In the genomic region with DNA sequence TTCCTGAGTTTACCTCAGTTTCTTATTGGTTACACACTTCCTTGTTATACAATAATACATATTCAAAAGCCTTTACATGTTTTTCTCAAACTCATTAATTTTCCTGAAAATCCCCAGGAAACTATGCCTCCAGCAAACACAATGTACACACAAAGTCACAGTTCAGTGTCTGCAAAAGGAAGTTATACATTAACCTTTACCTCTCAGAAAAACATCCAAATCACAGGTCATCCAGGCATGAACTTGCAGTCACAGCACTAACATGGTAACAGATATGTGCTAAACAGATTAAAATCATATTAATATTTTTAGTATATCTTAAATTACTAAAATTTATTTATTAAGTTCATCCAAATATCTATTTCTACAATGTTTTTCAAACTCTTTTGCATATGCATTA, we compare ENCODE assay signal across 18 mouse cellular contexts.
"Had no signal": no experiment of that assay in that cellular context is flagged by ENCODE, and none has a peak within 500 bp of the region (broad histone marks: within the 10 kb centered on the region; RNA-seq: fewer than 3 reads in every experiment).

No protein-coding gene starts in this region.

- H3K4me3 ChIP-seq: midbrain, embryonic 10.5 days; midbrain, embryonic 12.5 days; myocyte; neural tube, embryonic 13.5 days; neural tube, embryonic 15.5 days had no signal

- H3K9ac ChIP-seq: lung, embryonic 14.5 days; midbrain, embryonic 12.5 days; neural tube, embryonic 13.5 days; neural tube, embryonic 15.5 days had no signal

- ATAC-seq: midbrain, embryonic 16.5 days had no signal

- H3K4me2 ChIP-seq: lung, embryonic 14.5 days; midbrain, embryonic 12.5 days; neural tube, embryonic 13.5 days; neural tube, embryonic 15.5 days had no signal

- DNase-seq: lung, embryonic 14.5 days; lung, postnatal 10 days; lung, postnatal 4 days; midbrain, embryonic 14.5 days; retina, postnatal 1 day; right cerebral cortex, adult 18-20 months; right cerebral cortex, postnatal 25 days; right cerebral cortex, postnatal 4 days; spleen, adult 18-20 months; thymus, adult 18-20 months; thymus, postnatal 14 days; thymus, postnatal 36 days had no signal

- H3K27me3 ChIP-seq: midbrain, embryonic 12.5 days; neural tube, embryonic 13.5 days; neural tube, embryonic 15.5 days had no signal

- H3K27ac ChIP-seq: midbrain, embryonic 10.5 days; midbrain, embryonic 12.5 days; neural tube, embryonic 13.5 days; neural tube, embryonic 15.5 days had no signal

- H3K9me3 ChIP-seq: midbrain, embryonic 10.5 days; midbrain, embryonic 12.5 days; neural tube, embryonic 13.5 days; neural tube, embryonic 15.5 days had no signal

- H3K4me1 ChIP-seq: midbrain, embryonic 10.5 days; midbrain, embryonic 12.5 days; neural tube, embryonic 13.5 days; neural tube, embryonic 15.5 days had no signal

- H3K36me3 ChIP-seq: midbrain, embryonic 10.5 days; midbrain, embryonic 12.5 days; neural tube, embryonic 13.5 days; neural tube, embryonic 15.5 days had no signal
